Mouse (Mus musculus) brain, embryonic 18.5 days (tissue): ENCODE measurements around the gene Bod1l.

Experiments
- DNase-seq: peaks from one replicate; pipeline ENCODE4 v3.0.0-alpha.2; 2012; ENCODE audit warnings: low read depth, low spot score

The Bod1l gene

GRCm38 (mm10) chr5:41758671-41759639, 85.2 kb downstream of the Bod1l start:
- DNase-seq, result no peak

GRCm38 (mm10) chr5:41757338-41757737, 86.8 kb downstream of the Bod1l start:
- no peak for DNase-seq

GRCm38 (mm10) chr5:41756396-41756795, 87.7 kb downstream of the Bod1l start:
- DNase-seq, result no peak

GRCm38 (mm10) chr5:41755373-41755960, 88.6 kb downstream of the Bod1l start:
- DNase-seq, result no peak

- DNase-seq, result no peak
These were observed 89.3 kb downstream of the Bod1l start for GRCm38 (mm10) chr5:41754836-41755235.

GRCm38 (mm10) chr5:41754226-41754775, 89.8 kb downstream of the Bod1l start:
- DNase-seq, result no peak

GRCm38 (mm10) chr5:41752721-41753120, 91.4 kb downstream of the Bod1l start:
- DNase-seq, result no peak

GRCm38 (mm10) chr5:41744898-41745780, 99.0 kb downstream of the Bod1l start:
- DNase-seq, result no peak

GRCm38 (mm10) chr5:41744234-41744633, 99.9 kb downstream of the Bod1l start:
- no peak for DNase-seq

GRCm38 (mm10) chr5:41738817-41739216, 105.3 kb downstream of the Bod1l start:
- no peak for DNase-seq
